Mouse (Mus musculus): Measurements from ENCODE around the gene Bri3. TPM values are rescaled to one million over a fixed set of nuclear protein-coding genes. Genes with fewer than 3 reads are reported as not detected.
"Not testable (repeated sequence)": the region's sequence is repeated elsewhere in the genome, so short reads cannot be mapped to it uniquely, and the experiment has no call there.

The Bri3 gene
- total RNA-seq, 2 experiments from 2014 or later = 17.9 to 29.3 TPM

GRCm38 (mm10) chr5:144338787-144339186 is 94.5 kb downstream of the Bri3 start:
- no peak for ATAC-seq (replicated peaks; ENCODE audit: low FRiP score, low TSS enrichment, poor library complexity, severe bottlenecking)

- ATAC-seq (replicated peaks; ENCODE audit: low FRiP score, low TSS enrichment, poor library complexity, severe bottlenecking) = no peak
These were observed 96.8 kb downstream of the Bri3 start for GRCm38 (mm10) chr5:144341085-144341484.

- no peak for ATAC-seq (replicated peaks; ENCODE audit: low FRiP score, low TSS enrichment, poor library complexity, severe bottlenecking)
These were observed 100.4 kb downstream of the Bri3 start for GRCm38 (mm10) chr5:144344592-144344991.

- no peak for ATAC-seq (replicated peaks; ENCODE audit: low FRiP score, low TSS enrichment, poor library complexity, severe bottlenecking)
These were observed 106.9 kb downstream of the Bri3 start for GRCm38 (mm10) chr5:144351185-144351584.

- no peak for ATAC-seq (replicated peaks; ENCODE audit: low FRiP score, low TSS enrichment, poor library complexity, severe bottlenecking)
These were observed 108.2 kb downstream of the Bri3 start for GRCm38 (mm10) chr5:144352250-144353047.

GRCm38 (mm10) chr5:144356776-144357455 is 112.7 kb downstream of the Bri3 start:
- no peak for ATAC-seq (replicated peaks; ENCODE audit: low FRiP score, low TSS enrichment, poor library complexity, severe bottlenecking)

GRCm38 (mm10) chr5:144357551-144357880 is 113.3 kb downstream of the Bri3 start:
- no peak for ATAC-seq (replicated peaks; ENCODE audit: low FRiP score, low TSS enrichment, poor library complexity, severe bottlenecking)

GRCm38 (mm10) chr5:144357881-144358591 is 113.8 kb downstream of the Bri3 start, which contains the start of gene Baiap2l1:
Baiap2l1 (minus strand) TSS chr5:144358112.
- ATAC-seq (replicated peaks; ENCODE audit: low FRiP score, low TSS enrichment, poor library complexity, severe bottlenecking) = peak; percentile 90

- ATAC-seq (replicated peaks; ENCODE audit: low FRiP score, low TSS enrichment, poor library complexity, severe bottlenecking) = no peak
These were observed 114.3 kb downstream of the Bri3 start for GRCm38 (mm10) chr5:144358592-144358917.

GRCm38 (mm10) chr5:144359886-144360285 is 115.6 kb downstream of the Bri3 start:
- ATAC-seq (replicated peaks; ENCODE audit: low FRiP score, low TSS enrichment, poor library complexity, severe bottlenecking) = no peak

- ATAC-seq (replicated peaks; ENCODE audit: low FRiP score, low TSS enrichment, poor library complexity, severe bottlenecking) = no peak
These were observed 116.1 kb downstream of the Bri3 start for GRCm38 (mm10) chr5:144360346-144360745.

- ATAC-seq (replicated peaks; ENCODE audit: low FRiP score, low TSS enrichment, poor library complexity, severe bottlenecking) = no peak
These were observed 120.6 kb downstream of the Bri3 start for GRCm38 (mm10) chr5:144364680-144365357.

GRCm38 (mm10) chr5:144366551-144366950 is 122.3 kb downstream of the Bri3 start:
- ATAC-seq (replicated peaks; ENCODE audit: low FRiP score, low TSS enrichment, poor library complexity, severe bottlenecking) = not testable (repeated sequence)

- ATAC-seq (replicated peaks; ENCODE audit: low FRiP score, low TSS enrichment, poor library complexity, severe bottlenecking) = no peak
These were observed 124.5 kb downstream of the Bri3 start for GRCm38 (mm10) chr5:144368661-144369205.

- ATAC-seq (replicated peaks; ENCODE audit: low FRiP score, low TSS enrichment, poor library complexity, severe bottlenecking) = no peak
These were observed 126.7 kb downstream of the Bri3 start for GRCm38 (mm10) chr5:144370986-144371385.

- ATAC-seq (replicated peaks; ENCODE audit: low FRiP score, low TSS enrichment, poor library complexity, severe bottlenecking) = no peak
These were observed 127.9 kb downstream of the Bri3 start for GRCm38 (mm10) chr5:144372177-144372576.

- no peak for ATAC-seq (replicated peaks; ENCODE audit: low FRiP score, low TSS enrichment, poor library complexity, severe bottlenecking)
These were observed 128.6 kb downstream of the Bri3 start for GRCm38 (mm10) chr5:144372885-144373284.

GRCm38 (mm10) chr5:144379431-144379830 is 135.2 kb downstream of the Bri3 start:
- ATAC-seq (replicated peaks; ENCODE audit: low FRiP score, low TSS enrichment, poor library complexity, severe bottlenecking) = no peak

GRCm38 (mm10) chr5:144380689-144381088 is 136.5 kb downstream of the Bri3 start:
- no peak for ATAC-seq (replicated peaks; ENCODE audit: low FRiP score, low TSS enrichment, poor library complexity, severe bottlenecking)

GRCm38 (mm10) chr5:144381782-144382181 is 137.5 kb downstream of the Bri3 start:
- ATAC-seq (replicated peaks; ENCODE audit: low FRiP score, low TSS enrichment, poor library complexity, severe bottlenecking) = no peak
